ENCODE assay signal across 10 mouse cellular contexts in genomic region chr14:34372646-34373045, GRCm38 (mm10). TPM values are rescaled to one million over a fixed set of nuclear protein-coding genes. Genes with fewer than 3 reads are reported as not detected.
DNase-seq lines count a peak whose midpoint lies in the region; ATAC-seq and TF ChIP-seq lines count a peak whose summit lies in the region.
"Had no signal": no experiment of that assay in that cellular context is flagged by ENCODE, and none has a peak within 500 bp of the region (broad histone marks: within the 10 kb centered on the region; RNA-seq: fewer than 3 reads in every experiment).

No protein-coding gene starts in this region.

- H3K4me2 ChIP-seq in CH12.LX (ENCODE audit: insufficient read depth, low read depth, poor library complexity, severe bottlenecking) = no peak overlapping the region
- H3K4me2 ChIP-seq in forebrain, embryonic 15.5 days (replicated peaks) = no peak overlapping the region

- no peak overlapping the region for H3K27ac ChIP-seq in kidney, adult 2 months (ENCODE audit: insufficient read depth, low read depth, low read length)
- no peak overlapping the region for H3K27ac ChIP-seq in CH12.LX (ENCODE audit: insufficient read depth, low read depth)
- H3K27ac ChIP-seq in bone marrow macrophage, adult 2 months (ENCODE audit: insufficient read depth, low read depth, low read length) = no peak overlapping the region
- no peak overlapping the region for H3K27ac ChIP-seq in forebrain, embryonic 15.5 days (replicated peaks)

- no peak for TF ChIP-seq EP300 in CH12.LX (IDR thresholded peaks at IDR 0.05; ENCODE audit: low read length)

- no peak overlapping the region for H3K9ac ChIP-seq in CH12.LX (ENCODE audit: insufficient read depth, low read depth)
- no peak overlapping the region for H3K9ac ChIP-seq in forebrain, embryonic 15.5 days (replicated peaks)

- peak; percentile 61 for TF ChIP-seq RAD21 in CH12.LX (IDR thresholded peaks at IDR 0.05; ENCODE audit: low read depth, low read length)

- dilution Hi-C loops in CH12.LX (cut with MboI; ENCODE audit: extremely low pct_ligation_motif_present, extremely low pct_unique_long_range_greater_than_20kb, low sequenced_read_pairs) = no loop called here

- ATAC-seq in forebrain, embryonic 15.5 days (replicated peaks) = 0 out of 2 replicates have a peak, but pooled peaks have one; percentile 21

- no peak for TF ChIP-seq POLR2A in kidney, adult 2 months (IDR thresholded peaks at IDR 0.05; ENCODE audit: low read depth, low read length)
- TF ChIP-seq POLR2A in CH12.LX (IDR thresholded peaks at IDR 0.05; ENCODE audit: low read depth, low read length) = no peak
- TF ChIP-seq POLR2A in bone marrow macrophage, adult 2 months (IDR thresholded peaks at IDR 0.05; ENCODE audit: borderline replicate concordance, low read depth, low read length) = no peak

- no peaks in the 10 kb centered on the region for H3K27me3 ChIP-seq in kidney, adult 2 months (replicated peaks; ENCODE audit: control insufficient read depth, insufficient read depth, low read length)
- no peaks in the 10 kb centered on the region for H3K27me3 ChIP-seq in CH12.LX (replicated peaks)
- no peaks in the 10 kb centered on the region for H3K27me3 ChIP-seq in forebrain, embryonic 15.5 days

- H3K4me1 ChIP-seq in kidney, adult 2 months (ENCODE audit: control insufficient read depth, insufficient read depth, low read length) = no peaks in the 10 kb centered on the region
- no peaks in the 10 kb centered on the region for H3K4me1 ChIP-seq in CH12.LX (ENCODE audit: control insufficient read depth in 1 of 2, insufficient read depth in 2 of 2)
- no peaks in the 10 kb centered on the region for H3K4me1 ChIP-seq in bone marrow macrophage, adult 2 months (ENCODE audit: control insufficient read depth, insufficient read depth, low read length)
- H3K4me1 ChIP-seq in forebrain, embryonic 15.5 days = no peaks in the 10 kb centered on the region
- H3K4me1 ChIP-seq: megakaryocyte, embryonic 14.5 days had no signal

- no peaks in the 10 kb centered on the region for H3K79me2 ChIP-seq in CH12.LX (replicated peaks; ENCODE audit: control insufficient read depth, extremely low read depth, insufficient read depth, poor library complexity, severe bottlenecking)

- 89% methylated on average over 6 of the region's 6 CpGs for WGBS in kidney, adult 2 months
- 83% methylated on average over 6 of the region's 6 CpGs for WGBS in forebrain, embryonic 15.5 days

- no peaks in the 10 kb centered on the region for H3K36me3 ChIP-seq in kidney, adult 2 months (ENCODE audit: control insufficient read depth, insufficient read depth, low read length)
- no peaks in the 10 kb centered on the region for H3K36me3 ChIP-seq in CH12.LX (replicated peaks in 1 of 2; ENCODE audit: control insufficient read depth in 1 of 2, insufficient read depth in 1 of 2, low read length in 1 of 2)
- H3K36me3 ChIP-seq in forebrain, embryonic 15.5 days = no peaks in the 10 kb centered on the region

- DNase-seq in kidney, adult 2 months = peak; percentile 54
- no peak for DNase-seq in kidney, adult 11 months
- peak; percentile 34 for DNase-seq in CH12.LX (ENCODE audit: extremely low read depth)
- peak; percentile 70 for DNase-seq in kidney, postnatal 14 days
- peak; percentile 37 for DNase-seq in neural tube, embryonic 10.5 days (ENCODE audit: extremely low spot score, low spot score)
- DNase-seq in c-Kit-positive CD71-positive TER-119-positive erythroid progenitor cells, embryonic 14.5 days (ENCODE audit: low spot score) = no peak

- no peak overlapping the region for H3K4me3 ChIP-seq in kidney, adult 2 months (ENCODE audit: insufficient read depth, low read depth, low read length)
- H3K4me3 ChIP-seq in CH12.LX (replicated peaks in 1 of 3; ENCODE audit: low read depth in 2 of 3, low read length in 2 of 3, poor library complexity in 1 of 3) = no peak overlapping the region
- no peak overlapping the region for H3K4me3 ChIP-seq in bone marrow macrophage, adult 2 months (ENCODE audit: insufficient read depth, low read length)
- no peak overlapping the region for H3K4me3 ChIP-seq in forebrain, embryonic 15.5 days
- H3K4me3 ChIP-seq: megakaryocyte, embryonic 14.5 days had no signal

- H3K9me3 ChIP-seq in CH12.LX (replicated peaks; ENCODE audit: low read length) = no peaks in the 10 kb centered on the region
- H3K9me3 ChIP-seq in forebrain, embryonic 15.5 days = no peaks in the 10 kb centered on the region
- H3K9me3 ChIP-seq: megakaryocyte, embryonic 14.5 days had no signal

- in situ Hi-C loops in CH12.LX (cut with MboI; ENCODE audit: low pct_ligation_motif_present, low pct_unique_long_range_greater_than_20kb, low sequenced_read_pairs) = loop anchor here (10.0 kb wide), 2 partner anchors 192 to 288 kb away; partner anchors contain the start of gene Anxa8

- TF ChIP-seq CTCF in kidney, adult 2 months (conservative IDR thresholded peaks at IDR 0.05; ENCODE audit: insufficient read depth, insufficient read length, low read depth, low read length) = peak; percentile 65
- TF ChIP-seq CTCF in CH12.LX (conservative IDR thresholded peaks at IDR 0.05 in 1 of 2, IDR thresholded peaks at IDR 0.05 in 1 of 2; ENCODE audit: low read depth in 2 of 2, low read length in 2 of 2) = peak; percentile 66 to 77
- peak; percentile 34; the same call in 1 of the 2 replicates for TF ChIP-seq CTCF in bone marrow macrophage, adult 2 months (IDR thresholded peaks at IDR 0.05; ENCODE audit: low read depth, low read length)

TF ChIP-seq in CH12.LX, 34 proteins besides CTCF, POLR2A, EP300 and RAD21:
- no peak for TF ChIP-seq KAT2A (IDR thresholded peaks at IDR 0.05; ENCODE audit: insufficient replicate concordance, low read length)
- TF ChIP-seq TCF12 (IDR thresholded peaks at IDR 0.05; ENCODE audit: low read depth, low read length) = no peak
- no peak for TF ChIP-seq RCOR1 (conservative IDR thresholded peaks at IDR 0.05; ENCODE audit: low read depth, low read length)
- peak; percentile 73 for TF ChIP-seq SMC3 (IDR thresholded peaks at IDR 0.05; ENCODE audit: low read depth, low read length)
- TF ChIP-seq MXI1 (IDR thresholded peaks at IDR 0.05; ENCODE audit: low read depth, low read length) = no peak
- no peak for TF ChIP-seq ETS1 (conservative IDR thresholded peaks at IDR 0.05; ENCODE audit: low read depth, low read length)

RNA-seq across cellular contexts. Expression of gene Sncg, which starts 1.9 kb away (rescaled TPM):
- polyA plus RNA-seq in kidney, adult 2 months (2012; rRNA removed) = 17.6 and 19.1 TPM in 2 replicates
- total RNA-seq in CH12.LX (2012; rRNA removed) (0.21 and 0.50 TPM in 2 replicates), CH12.LX (2014; rRNA removed) (0.50 TPM in 1 of 2 replicates, not detected in the other)
- polyA plus RNA-seq in CH12.LX (2012; ENCODE audit: insufficient read length, low read depth) = 0.27 TPM in 1 of 2 replicates, not detected in the other
- not detected in 2 replicates for polyA plus RNA-seq in bone marrow macrophage, adult 2 months (2012; ENCODE audit: insufficient read depth, insufficient read length, missing spikeins)
- 1.9 and 2.9 TPM in 2 replicates for polyA plus RNA-seq in forebrain, embryonic 15.5 days (2015; fragmentation: Nextera tagmentation; extraction: Ambion mirVana)

RNA-seq across cellular contexts. Expression of gene Mmrn2, which starts 2.6 kb away (rescaled TPM):
- 16.2 and 19.4 TPM in 2 replicates for polyA plus RNA-seq in kidney, adult 2 months (2012; rRNA removed)
- total RNA-seq in CH12.LX (2012; rRNA removed) (0.04 TPM in 1 of 2 replicates, not detected in the other), CH12.LX (2014; rRNA removed) (not detected in 2 replicates)
- polyA plus RNA-seq in CH12.LX (2012; ENCODE audit: insufficient read length, low read depth) = 0.06 and 0.10 TPM in 2 replicates
- not detected in 2 replicates for polyA plus RNA-seq in bone marrow macrophage, adult 2 months (2012; ENCODE audit: insufficient read depth, insufficient read length, missing spikeins)
- polyA plus RNA-seq in forebrain, embryonic 15.5 days (2015; fragmentation: Nextera tagmentation; extraction: Ambion mirVana) = 4.2 and 4.3 TPM in 2 replicates

RNA-seq across cellular contexts. Expression of gene Fam25c, which starts 17.4 kb away (rescaled TPM):
- polyA plus RNA-seq in kidney, adult 2 months (2012; rRNA removed) = 16.3 and 28.4 TPM in 2 replicates
- total RNA-seq in CH12.LX (2012; rRNA removed) (not detected in 2 replicates), CH12.LX (2014; rRNA removed) (not detected in 2 replicates)
- polyA plus RNA-seq in CH12.LX (2012; ENCODE audit: insufficient read length, low read depth) = not detected in 2 replicates
- not detected in 2 replicates for polyA plus RNA-seq in bone marrow macrophage, adult 2 months (2012; ENCODE audit: insufficient read depth, insufficient read length, missing spikeins)
- polyA plus RNA-seq in forebrain, embryonic 15.5 days (2015; fragmentation: Nextera tagmentation; extraction: Ambion mirVana) = not detected in 2 replicates
- polyA plus RNA-seq: heart, embryonic 14.5 days had no signal

Comparison
In these comparisons a context has a peak if more than half of its experiments do, and no peak if none do; other contexts are left out.
1. DNase-seq: peak in kidney, adult 2 months (single experiment), CH12.LX (single experiment), kidney, postnatal 14 days (single experiment) and neural tube, embryonic 10.5 days (single experiment); none in kidney, adult 11 months (single experiment) and c-Kit-positive CD71-positive TER-119-positive erythroid progenitor cells, embryonic 14.5 days (single experiment).
2. RNA of gene Fam25c, which starts 17.4 kb away (polyA plus RNA-seq): 16.3 to 28.4 TPM in kidney, adult 2 months; not detected in CH12.LX, not detected in bone marrow macrophage, adult 2 months and not detected in forebrain, embryonic 15.5 days; every median in the first group is over 10 times any median in the second.
3. Peak in every context shown above with its lines, with median percentiles within 50 percentile points of each other: CTCF ChIP-seq.